Mouse (Mus musculus) limb, embryonic 11.5 days (tissue): ENCODE data around the gene Ankrd36. TPM values are rescaled to one million over a fixed set of nuclear protein-coding genes. Genes with fewer than 3 reads are reported as not detected.
"Not testable (repeated sequence)": the region's sequence is repeated elsewhere in the genome, so short reads cannot be mapped to it uniquely, and the experiment has no call there.

Experiments
- ATAC-seq: fragments of 200-750 bp; cut with Nextera tagmentation; 2 replicates; pipeline ENCODE4 v1.8.0; 2017; ENCODE audit warnings: low read depth; ENCODE audit not compliant: insufficient number of reproducible peaks, low FRiP score, low TSS enrichment
- DNase-seq: peaks from one replicate; pipeline ENCODE4 v3.0.0-alpha.2; 2015; ENCODE audit warnings: low spot score
- H3K27ac ChIP-seq: fragments of 300-500 bp; sonication (generic); replicated peaks from 2 replicates; pipeline ENCODE4 v1.5.1; 2014; ENCODE audit warnings: low read depth, mild to moderate bottlenecking, low read length
- H3K27me3 ChIP-seq: fragments of 300-500 bp; sonication (generic); 2 replicates; pipeline ENCODE4 v1.6.1; 2014; ENCODE audit warnings: mild to moderate bottlenecking, low read length, mixed read lengths; ENCODE audit not compliant: control insufficient read depth, insufficient read depth
- H3K36me3 ChIP-seq: fragments of 300-500 bp; sonication (generic); 2 replicates; pipeline ENCODE4 v1.6.1; 2014; ENCODE audit warnings: mild to moderate bottlenecking, low read length, moderate library complexity, mixed read lengths; ENCODE audit not compliant: control insufficient read depth, insufficient read depth
- H3K4me1 ChIP-seq: fragments of 300-500 bp; sonication (generic); 2 replicates; pipeline ENCODE4 v1.6.1; 2014; ENCODE audit warnings: low read length, mixed read lengths; ENCODE audit not compliant: control insufficient read depth, insufficient read depth
- H3K4me2 ChIP-seq: fragments of 300-500 bp; sonication (generic); 2 replicates; pipeline ENCODE4 v1.6.1; 2014; ENCODE audit warnings: low read depth, mild to moderate bottlenecking, moderate library complexity; ENCODE audit not compliant: severe bottlenecking
- H3K4me3 ChIP-seq: fragments of 300-500 bp; sonication (generic); 2 replicates; pipeline ENCODE4 v1.5.1; 2014; ENCODE audit warnings: low read depth, low read length
- H3K9ac ChIP-seq: fragments of 300-500 bp; sonication (generic); 2 replicates; pipeline ENCODE4 v1.6.1; 2014; ENCODE audit warnings: mild to moderate bottlenecking, low read length
- H3K9me3 ChIP-seq: fragments of 300-500 bp; sonication (generic); 2 replicates; pipeline ENCODE4 v1.6.1; 2016; ENCODE audit warnings: low read length; ENCODE audit not compliant: control insufficient read depth
- WGBS: fragments of 180-500 bp; shearing (Covaris S2); extraction: QIAGEN DNeasy Blood & Tissue Kit; methylation state at CpG from one replicate; pipeline ENCODE4 v1.1.7; 2014; 5-methylcytosine and 5-hydroxymethylcytosine counted together
- polyA plus RNA-seq: library from polyadenylated mRNA; unstranded; fragments of >200 nt; fragmentation: Nextera tagmentation; extraction: Ambion mirVana; gene quantifications from 2 replicates; pipeline ENCODE4 v1.2.1, GENCODE M21; 2014

Ankrd36 gene
- polyA plus RNA-seq, 1 experiment from 2014 or later: not detected

DNA sequence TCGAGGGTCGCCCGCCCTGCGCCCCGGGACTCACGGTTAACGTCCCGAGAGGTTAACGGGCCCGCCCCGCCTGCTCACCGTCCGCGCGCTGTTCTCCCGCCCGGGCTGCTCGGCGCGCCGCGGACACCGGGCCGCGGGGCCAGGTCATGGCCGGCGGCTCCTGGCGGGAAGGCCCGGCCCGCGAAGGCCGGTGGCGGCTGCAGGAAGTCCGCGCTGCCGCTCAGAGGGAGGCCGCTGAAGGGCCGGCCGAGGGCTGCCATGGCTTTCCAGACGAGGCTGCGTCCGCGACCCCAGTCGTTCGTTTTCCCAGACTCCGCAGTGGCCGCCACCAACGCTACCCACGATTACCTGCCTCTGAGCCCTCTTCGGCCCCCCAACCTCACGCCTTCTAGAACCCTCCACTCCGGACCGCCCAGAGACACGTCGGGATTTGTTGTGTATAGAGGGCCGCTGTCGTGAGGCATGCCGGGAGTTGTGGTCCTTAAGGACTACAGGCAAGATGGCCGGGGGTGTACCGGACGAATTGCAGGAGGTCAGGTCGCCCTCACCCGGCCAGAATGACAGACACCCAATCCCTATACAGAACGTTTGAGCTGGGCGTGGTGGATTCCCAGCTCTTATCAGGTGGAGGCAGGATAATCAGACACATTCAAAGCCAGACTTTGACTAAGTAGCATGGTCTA lies 27.5 kb upstream of the Ankrd36 start, which contains the start of gene Ccdc117:
Gene Ccdc117 (minus strand): TSS at position 389 of the 683 bp plus-strand sequence.
- DNase-seq: peak; percentile 92
- no peaks in the 10 kb centered on the region for H3K27me3 ChIP-seq
- 0% methylated on average over 64 of the region's 65 CpGs for WGBS
- peak within 1 kb of the TSS; percentile 60 for H3K4me2 ChIP-seq
- no peaks in the 10 kb centered on the region for H3K9me3 ChIP-seq
- peak; percentile 97 for ATAC-seq
- peaks cover 7% of the 10 kb centered on the region; the same call in 1 of the 2 replicates for H3K4me1 ChIP-seq
- H3K4me3 ChIP-seq: peak within 1 kb of the TSS; percentile 75
- peak within 1 kb of the TSS; percentile 96 for H3K9ac ChIP-seq
- H3K27ac ChIP-seq: peak within 1 kb of the TSS; percentile 78
- H3K36me3 ChIP-seq: no peaks in the 10 kb centered on the region; the same call in 1 of the 2 replicates

DNA sequence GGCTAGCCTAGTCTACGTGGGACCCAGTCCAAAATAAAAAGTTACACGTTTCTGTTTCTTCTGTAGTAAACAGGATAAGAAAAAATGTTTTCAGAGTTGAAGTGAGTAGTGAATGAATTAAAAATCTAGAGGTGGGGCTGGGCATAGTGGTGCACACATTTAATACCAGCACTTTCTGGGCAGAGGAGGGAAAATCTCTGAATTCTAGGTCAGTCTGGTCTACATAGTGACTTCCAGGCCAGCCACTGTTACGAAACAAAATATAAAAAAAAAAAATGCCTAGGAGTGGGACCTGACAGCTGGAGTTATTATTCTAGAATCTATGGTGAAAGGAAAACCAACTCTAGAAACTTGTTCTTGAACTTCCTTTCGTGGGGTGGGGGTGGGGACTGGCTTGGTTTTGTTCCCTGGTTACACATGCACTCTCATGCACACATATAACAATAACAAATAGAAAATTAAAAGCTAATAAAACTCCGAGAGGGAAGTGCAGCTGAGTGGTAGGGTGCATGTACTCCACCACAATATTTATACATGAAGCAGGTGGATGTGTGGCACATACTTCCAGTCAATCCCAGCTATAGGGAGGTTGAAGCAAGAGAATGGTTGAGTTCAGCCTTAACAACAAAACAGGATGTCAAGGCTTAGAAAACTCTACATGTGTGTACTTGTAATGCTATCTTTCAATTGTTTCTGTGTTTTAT lies 26.9 kb upstream of the Ankrd36 start:
- Histone ChIP-seq H3K4me3 (no peak overlapping the region; the same call in 1 of the 2 replicates), H3K36me3 (no peaks in the 10 kb centered on the region; the same call in 1 of the 2 replicates), H3K27me3 (no peaks in the 10 kb centered on the region), H3K4me2 (peak overlapping the region; percentile 60; the same call in 1 of the 2 replicates), H3K27ac (no peak overlapping the region), H3K9ac (no peak overlapping the region), H3K4me1 (peaks cover 7% of the 10 kb centered on the region; the same call in 1 of the 2 replicates), H3K9me3 (no peaks in the 10 kb centered on the region)
- WGBS: 52% methylated on average over 5 of the region's 5 CpGs
- DNase-seq (no peak), ATAC-seq (no peak)

DNA sequence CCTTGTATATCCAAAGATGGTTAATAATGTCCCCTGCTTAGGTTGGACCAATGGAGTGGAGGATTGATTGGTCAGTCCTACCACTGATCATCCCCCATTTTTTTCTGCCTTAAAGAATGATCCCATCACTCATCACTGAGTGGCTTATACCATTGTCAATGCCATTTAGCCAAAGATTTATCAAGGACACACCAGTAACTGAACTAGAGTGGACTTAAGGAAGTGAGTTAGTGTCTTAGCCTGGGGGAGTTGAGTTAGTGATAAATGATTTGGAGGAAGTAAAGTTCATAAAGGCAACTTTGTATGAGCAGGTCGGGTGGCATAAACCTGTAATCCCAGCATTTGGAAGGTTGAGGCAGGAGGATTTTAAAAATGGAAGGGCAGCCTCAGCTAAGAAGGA lies 26.2 kb upstream of the Ankrd36 start:
- H3K36me3 ChIP-seq: no peaks in the 10 kb centered on the region; the same call in 1 of the 2 replicates
- no peak overlapping the region for H3K4me2 ChIP-seq
- no peaks in the 10 kb centered on the region for H3K27me3 ChIP-seq
- DNase-seq (no peak), ATAC-seq (no peak)
- H3K9ac ChIP-seq: no peak overlapping the region
- H3K4me3 ChIP-seq: no peak overlapping the region
- H3K4me1 ChIP-seq: peaks cover 7% of the 10 kb centered on the region; the same call in 1 of the 2 replicates
- 91% methylated on average over 1 of the region's 1 CpGs for WGBS
- no peak overlapping the region for H3K27ac ChIP-seq
- H3K9me3 ChIP-seq: no peaks in the 10 kb centered on the region

DNA sequence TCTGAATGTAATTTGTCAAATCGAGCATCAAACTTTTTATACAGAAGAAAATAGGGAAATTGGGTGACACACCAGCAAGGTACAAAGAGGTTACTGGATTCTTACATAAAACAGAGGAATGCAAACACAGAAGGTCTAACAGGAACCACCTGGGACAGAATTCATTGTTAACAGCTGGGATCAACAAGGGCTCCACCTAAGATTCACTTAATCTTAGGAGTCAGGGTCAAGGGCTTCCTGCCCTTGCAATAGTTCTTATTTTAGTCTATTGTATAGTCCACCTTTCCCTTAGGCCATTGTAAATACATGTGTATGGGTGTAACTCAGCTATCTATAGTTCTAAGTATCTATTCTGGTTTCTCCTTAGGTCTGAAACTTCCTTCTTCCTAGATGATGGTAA lies 24.8 kb upstream of the Ankrd36 start:
- H3K4me2 ChIP-seq, H3K36me3 ChIP-seq, H3K9ac ChIP-seq, DNase-seq, H3K27me3 ChIP-seq, H3K27ac ChIP-seq, H3K4me1 ChIP-seq, ATAC-seq, H3K4me3 ChIP-seq, H3K9me3 ChIP-seq: not testable (repeated sequence)
- WGBS: 94% methylated on average over 1 of the region's 1 CpGs

DNA sequence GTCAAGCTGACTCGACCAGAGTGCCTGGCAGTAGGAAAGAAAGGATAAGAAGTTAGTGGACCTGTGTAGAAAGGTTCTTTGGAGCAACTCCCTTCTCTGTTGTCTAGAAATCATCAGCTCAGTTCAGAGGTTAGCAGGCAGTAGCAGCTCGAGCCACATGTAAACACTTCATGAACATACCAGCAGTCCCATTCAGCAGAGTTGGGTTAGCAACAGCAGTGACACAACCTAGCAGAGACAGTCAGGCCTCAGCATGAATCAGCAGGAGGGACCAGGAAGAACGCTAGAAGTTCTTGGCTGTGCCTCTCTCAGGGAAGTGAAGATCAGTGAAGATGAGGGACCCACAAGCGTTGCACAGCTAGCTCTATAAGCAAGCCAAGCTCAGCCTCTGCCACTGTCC lies 24.0 kb upstream of the Ankrd36 start:
- Histone ChIP-seq H3K4me1 (peaks cover 5% of the 10 kb centered on the region; the same call in 1 of the 2 replicates), H3K4me3 (no peak overlapping the region), H3K9ac (no peak overlapping the region), H3K4me2 (no peak overlapping the region), H3K27ac (no peak overlapping the region), H3K36me3 (no peaks in the 10 kb centered on the region), H3K27me3 (no peaks in the 10 kb centered on the region), H3K9me3 (no peaks in the 10 kb centered on the region)
- 90% methylated on average over 4 of the region's 4 CpGs for WGBS
- ATAC-seq: no peak
- no peak for DNase-seq

- H3K4me1 ChIP-seq: no peaks in the 10 kb centered on the region
- ATAC-seq (no peak), DNase-seq (no peak)
- H3K4me2 ChIP-seq: no peak overlapping the region
- H3K9me3 ChIP-seq: no peaks in the 10 kb centered on the region
- no peak overlapping the region for H3K9ac ChIP-seq
- no peaks in the 10 kb centered on the region for H3K36me3 ChIP-seq
- 87% methylated on average over 3 of the region's 3 CpGs for WGBS
- H3K4me3 ChIP-seq: no peak overlapping the region
- H3K27ac ChIP-seq: no peak overlapping the region
- H3K27me3 ChIP-seq: no peaks in the 10 kb centered on the region
These were observed 22.8 kb upstream of the Ankrd36 start for GRCm38 (mm10) chr11:5546693-5547092.

GRCm38 (mm10) chr11:5551430-5551829 lies 18.1 kb upstream of the Ankrd36 start:
- ATAC-seq (no peak), DNase-seq (no peak)
- no peaks in the 10 kb centered on the region for H3K27me3 ChIP-seq
- no peak overlapping the region for H3K4me2 ChIP-seq
- no peaks in the 10 kb centered on the region for H3K36me3 ChIP-seq
- no peaks in the 10 kb centered on the region for H3K9me3 ChIP-seq
- H3K4me1 ChIP-seq: no peaks in the 10 kb centered on the region
- no peak overlapping the region for H3K27ac ChIP-seq
- 88% methylated on average over 5 of the region's 5 CpGs for WGBS
- no peak overlapping the region for H3K4me3 ChIP-seq
- H3K9ac ChIP-seq: no peak overlapping the region

DNA sequence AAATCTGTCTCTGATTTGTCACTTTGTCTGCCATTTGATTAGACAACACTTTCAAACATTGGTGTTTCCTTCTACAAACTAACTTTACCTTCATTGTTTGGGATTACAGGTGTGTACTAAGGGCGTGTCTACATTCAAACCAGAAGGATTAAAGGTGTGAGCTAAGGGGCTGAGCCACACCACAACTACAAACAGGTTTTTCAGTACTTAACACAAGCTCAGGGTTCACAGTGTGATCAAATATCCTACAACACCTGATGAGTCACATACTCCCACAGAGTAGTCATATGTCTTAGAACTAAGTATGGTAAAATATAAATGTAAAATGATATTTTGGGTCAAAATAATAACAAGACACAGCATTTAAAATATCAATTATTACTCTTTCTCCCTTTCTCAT lies 17.6 kb upstream of the Ankrd36 start:
- ATAC-seq (no peak), DNase-seq (no peak)
- Histone ChIP-seq H3K9ac (no peak overlapping the region), H3K4me3 (no peak overlapping the region), H3K36me3 (no peaks in the 10 kb centered on the region), H3K4me1 (no peaks in the 10 kb centered on the region), H3K9me3 (no peaks in the 10 kb centered on the region), H3K27me3 (no peaks in the 10 kb centered on the region), H3K27ac (no peak overlapping the region), H3K4me2 (no peak overlapping the region)
- 59% methylated on average over 1 of the region's 1 CpGs for WGBS
